Mouse (Mus musculus) naive thymus-derived CD4-positive, alpha-beta T cell, adult 2 months (primary cell): ENCODE results near the gene Ero1l.

Source experiments
- DNase-seq: peaks from one replicate; pipeline ENCODE4 v3.0.0-alpha.2; 2011; ENCODE audit warnings: low read depth

The Ero1l gene

GRCm38 (mm10) chr14:45318426-45319236 is at the start of gene Ero1l:
Ero1l (minus strand) TSS chr14:45318771.
- peak; percentile 85 for DNase-seq

DNA sequence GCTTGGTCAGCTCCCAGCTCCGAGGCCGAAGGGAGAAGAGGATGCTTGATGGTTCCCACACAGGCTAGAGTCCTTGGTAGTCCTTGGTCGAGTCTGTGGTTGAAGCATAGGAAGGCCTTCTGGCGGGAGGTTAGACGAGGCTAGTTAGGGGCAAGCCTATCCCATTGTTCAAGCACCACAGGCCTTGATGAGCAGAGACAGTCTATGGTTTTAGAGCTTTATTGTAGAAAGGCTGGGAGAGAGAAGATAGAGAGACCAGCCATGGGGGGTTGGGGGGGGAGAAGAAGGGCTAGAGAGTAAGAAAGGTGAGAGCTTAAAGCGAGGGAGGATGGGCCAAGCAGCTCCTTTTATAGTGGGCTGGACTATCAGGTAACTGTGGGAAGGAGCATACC is 46.6 kb upstream of the Ero1l start:
- DNase-seq: no peak

GRCm38 (mm10) chr14:45364211-45365195 is 45.9 kb upstream of the Ero1l start:
- no peak for DNase-seq

GRCm38 (mm10) chr14:45350931-45351859 is 32.6 kb upstream of the Ero1l start, which contains the start of gene Styx:
Styx (plus strand) TSS chr14:45351093.
- DNase-seq: peak; percentile 94

DNA sequence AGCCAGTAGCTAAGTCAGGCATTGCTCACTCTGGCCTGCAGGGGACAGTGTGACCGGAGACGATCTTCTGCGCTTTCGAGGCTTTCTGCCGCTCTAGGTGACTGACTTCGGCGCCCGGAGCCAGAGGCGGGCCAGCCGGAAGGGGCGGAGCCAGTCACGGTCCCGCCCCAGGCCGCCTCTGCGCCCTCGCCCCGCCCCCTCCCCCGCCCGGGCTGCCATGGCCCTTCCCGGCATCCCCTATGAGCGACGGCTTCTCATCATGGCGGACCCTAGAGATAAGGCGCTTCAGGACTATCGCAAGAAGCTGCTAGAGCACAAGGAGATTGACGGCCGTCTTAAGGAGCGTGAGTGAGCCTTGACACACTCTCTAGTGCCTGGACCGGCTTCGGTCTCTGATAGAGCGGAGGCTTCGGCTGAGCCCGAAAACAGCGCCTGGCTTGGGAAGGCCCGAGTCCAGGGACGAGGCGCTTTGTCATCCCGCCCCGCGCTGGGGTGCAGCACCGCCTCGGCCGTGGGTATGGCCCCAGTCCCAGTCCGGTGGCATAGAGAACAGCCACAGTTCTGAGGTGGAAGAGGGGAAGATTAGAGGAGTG is 11.1 kb upstream of the Ero1l start, which contains the start of gene Psmc6:
Psmc6 (plus strand) TSS at position 200 of the 593 bp plus-strand sequence.
- DNase-seq: peak; percentile 97

DNA sequence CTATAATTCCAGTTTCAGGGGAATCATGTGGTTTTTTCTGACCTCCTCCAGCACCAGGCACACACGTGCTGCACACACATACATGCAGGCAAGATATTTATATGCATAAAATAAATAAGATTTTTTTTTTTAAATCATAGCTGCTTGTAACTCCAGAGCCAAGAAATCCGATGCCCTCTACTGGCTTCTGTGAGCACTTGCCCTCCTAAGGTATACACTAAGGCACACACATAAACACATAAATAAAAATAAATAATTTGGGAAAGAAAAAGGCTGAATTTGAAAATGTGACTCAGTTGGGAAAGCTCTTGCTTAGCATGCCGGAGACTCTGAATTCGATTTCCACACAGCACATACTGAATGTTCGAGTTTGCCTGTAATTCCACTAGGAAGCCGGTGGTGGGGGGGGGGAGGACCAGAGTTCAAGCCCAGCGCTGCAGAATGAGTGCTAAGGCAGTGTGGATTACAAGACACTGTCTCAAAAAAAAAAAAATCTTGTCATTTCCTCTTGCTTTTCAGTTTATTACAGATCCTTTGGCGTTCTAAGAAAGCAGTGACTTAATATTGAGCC is 10.5 kb upstream of the Ero1l start:
- no peak for DNase-seq

DNA sequence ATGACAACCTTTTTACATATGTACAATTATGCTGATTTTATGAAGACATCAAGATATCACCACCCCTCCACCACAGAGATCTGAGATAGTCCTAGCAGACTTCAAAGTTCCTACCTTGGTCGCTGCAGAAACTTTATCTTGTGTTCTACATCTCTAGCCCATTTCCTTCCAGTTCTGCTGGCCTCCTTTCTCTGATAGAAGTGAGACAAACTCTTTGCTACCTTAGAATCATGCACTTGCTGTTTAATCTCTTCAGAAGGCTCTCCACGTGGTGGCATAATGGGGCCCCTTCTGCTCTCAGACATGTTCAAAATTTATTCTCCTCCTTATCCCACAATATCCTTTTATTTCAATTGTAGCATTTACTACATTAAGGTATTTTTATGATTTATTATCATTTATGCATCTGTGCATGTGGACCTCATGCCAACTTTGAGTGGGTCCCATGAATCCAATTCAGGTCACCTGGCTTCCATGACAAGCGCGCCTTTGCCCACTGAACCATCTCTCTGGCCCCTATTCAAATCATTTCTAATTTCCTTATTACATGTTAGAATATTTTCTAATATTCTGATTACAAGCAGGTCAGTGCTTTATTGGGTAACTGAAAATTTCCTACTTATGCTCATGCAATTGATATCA is 9.6 kb upstream of the Ero1l start:
- peak; percentile 46 for DNase-seq

DNA sequence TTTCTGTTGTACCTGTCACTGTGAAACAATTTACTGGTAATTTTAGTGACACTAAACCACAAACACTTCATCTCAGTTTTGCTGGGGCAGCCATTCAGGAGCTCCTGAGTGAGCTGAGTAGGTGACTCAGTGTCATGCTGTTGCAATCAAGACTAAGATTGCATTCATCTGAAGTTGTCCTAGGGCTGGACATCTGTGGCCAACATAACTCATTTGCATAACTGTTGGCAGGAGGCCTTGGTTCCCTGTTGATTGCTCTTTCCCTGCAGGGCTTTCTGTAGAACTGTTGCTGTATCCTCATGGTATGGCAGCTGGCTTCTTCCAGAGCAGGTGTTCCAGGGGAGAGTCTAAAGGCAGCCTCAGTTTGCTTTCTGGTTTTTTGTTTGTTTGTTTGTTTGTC is 6.9 kb upstream of the Ero1l start:
- DNase-seq: no peak

DNA sequence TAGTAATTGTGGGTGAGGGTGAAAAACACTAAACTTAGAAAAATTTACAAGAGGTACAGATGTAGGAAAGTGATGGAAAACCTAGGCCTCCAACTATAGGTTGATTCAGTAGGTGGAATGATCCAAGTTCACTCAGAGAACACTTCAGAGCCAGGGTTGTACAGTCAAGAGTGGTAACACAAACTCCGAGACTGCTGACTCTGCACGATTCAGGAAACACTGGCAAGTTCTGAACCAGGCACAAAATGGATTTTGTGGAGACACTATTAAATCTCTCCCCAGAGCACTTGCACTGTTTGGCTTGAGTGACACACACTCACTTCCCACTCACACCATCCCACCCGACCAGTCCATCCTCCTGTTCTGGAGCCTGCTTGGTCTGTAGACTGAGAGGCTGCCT is 4.7 kb upstream of the Ero1l start:
- no peak for DNase-seq

DNA sequence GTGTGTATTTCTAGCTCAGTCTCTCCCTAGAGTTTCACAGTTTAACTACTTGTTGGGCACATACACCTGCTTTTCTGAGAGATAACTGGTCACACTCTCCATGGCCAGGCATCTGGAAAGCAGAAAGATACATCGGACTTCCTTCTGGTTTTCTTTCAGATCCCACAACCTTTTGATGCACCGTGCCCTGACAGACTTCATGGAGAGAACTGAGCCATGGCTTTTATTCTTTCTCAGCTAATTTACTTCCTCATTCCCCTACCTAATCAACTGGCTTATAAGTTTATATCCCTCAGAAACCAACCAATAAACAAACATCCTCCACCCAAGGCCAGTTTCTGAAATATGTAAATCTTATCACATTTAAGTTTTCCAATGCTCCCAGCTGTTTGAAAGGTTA is 3.9 kb upstream of the Ero1l start:
- DNase-seq: no peak

GRCm38 (mm10) chr14:45321622-45322021 is 3.1 kb upstream of the Ero1l start:
- no peak for DNase-seq

GRCm38 (mm10) chr14:45321067-45321466 is 2.5 kb upstream of the Ero1l start:
- no peak for DNase-seq

GRCm38 (mm10) chr14:45320111-45320510 is 1.5 kb upstream of the Ero1l start:
- no peak for DNase-seq

DNA sequence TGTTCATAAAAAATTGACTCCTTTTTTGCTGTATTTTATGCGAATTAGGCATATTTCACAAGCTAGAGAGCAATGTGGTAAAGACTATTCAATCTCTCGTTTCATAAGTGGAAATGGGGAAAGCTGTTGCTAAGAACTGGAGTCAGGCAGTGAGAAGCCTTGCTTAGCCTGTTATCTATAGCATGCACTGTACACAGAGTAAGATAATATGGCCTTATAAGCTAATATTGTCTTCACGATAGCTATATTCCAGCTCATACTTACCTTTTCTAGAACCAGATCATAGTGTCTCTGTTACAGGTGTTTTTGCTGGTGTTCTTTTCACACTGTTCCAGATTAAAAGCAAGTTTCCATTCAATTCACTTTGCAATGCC is 653 bp upstream of the Ero1l start:
- no peak for DNase-seq

GRCm38 (mm10) chr14:45317921-45318411 is 605 bp downstream of the Ero1l start:
- peak; percentile 58 for DNase-seq

- no peak for DNase-seq
Observed at GRCm38 (mm10) chr14:45316927-45317326, 1.6 kb downstream of the Ero1l start.

GRCm38 (mm10) chr14:45310101-45310500 is 8.5 kb downstream of the Ero1l start:
- no peak for DNase-seq

DNA sequence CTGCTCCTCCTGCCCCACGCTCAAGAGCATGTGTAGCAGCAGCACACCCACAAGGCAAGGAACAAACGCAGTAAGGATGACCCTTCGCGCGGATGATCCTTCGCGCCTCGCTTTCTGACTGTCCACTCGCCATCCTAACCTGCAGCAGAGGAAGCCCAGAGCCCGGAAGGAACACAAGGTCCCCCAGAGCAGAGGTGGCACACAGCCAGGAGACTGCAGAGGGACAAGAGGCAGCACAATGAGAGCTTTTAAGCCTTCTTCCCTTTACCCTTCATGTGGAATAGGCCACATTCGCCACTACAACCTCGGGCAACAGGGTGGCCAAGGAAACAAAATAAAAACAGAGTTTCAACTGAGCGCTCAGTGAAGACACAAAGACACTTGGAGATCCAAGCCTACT is 8.9 kb downstream of the Ero1l start:
- no peak for DNase-seq

DNA sequence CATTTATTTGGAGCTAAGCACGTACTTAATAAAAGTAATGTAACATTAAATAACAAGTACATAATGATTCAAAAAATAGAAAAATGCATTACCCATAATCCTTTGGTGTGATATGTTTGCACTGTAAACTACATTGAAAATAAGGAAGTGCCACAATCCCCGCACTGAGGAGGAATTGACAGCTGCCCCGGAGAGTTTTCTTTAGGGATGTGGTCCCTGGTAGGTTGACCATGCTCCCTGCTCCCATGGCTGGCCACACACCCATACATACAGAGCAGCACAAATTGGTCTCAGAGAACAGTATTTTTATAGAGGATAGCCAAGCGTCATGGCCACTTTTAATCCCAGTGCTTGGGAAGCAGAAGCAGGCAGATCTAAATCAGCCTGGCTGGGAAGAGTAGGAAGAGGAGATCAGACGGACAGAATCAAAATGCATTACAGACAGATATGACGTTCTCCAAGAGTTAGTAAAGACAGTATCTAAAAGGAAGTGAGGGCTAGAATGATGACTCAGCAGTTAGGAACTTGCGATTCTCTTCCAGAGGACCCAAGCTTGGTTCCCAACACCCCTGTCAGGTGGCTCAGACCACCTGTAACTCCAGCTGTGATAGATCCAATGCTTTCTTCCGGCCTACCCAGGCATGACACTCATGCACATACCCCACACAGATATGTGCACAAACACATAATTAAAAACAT is 10.8 kb downstream of the Ero1l start:
- no peak for DNase-seq

GRCm38 (mm10) chr14:45305852-45306251 is 12.7 kb downstream of the Ero1l start:
- DNase-seq: no peak
